Mouse (Mus musculus) v-Abl transformed pro-B cells (cell line): ENCODE measurements around the gene Errfi1.
"Not testable (repeated sequence)": the region's sequence is repeated elsewhere in the genome, so short reads cannot be mapped to it uniquely, and the experiment has no call there.

Source experiments
- in situ Hi-C, 2 experiments: fragments of 400-800 bp; cut with MboI; formaldehyde crosslinking; loops; one replicate each; pipeline ENCODE4 v1.15.1; 2025; ENCODE audit not compliant: unreplicated experiment in 2 of 2

Gene Errfi1

GRCm38 (mm10) chr4:150872681-150873080 lies 19.0 kb downstream of the Errfi1 start:
- in situ Hi-C loops = no loop called here

DNA sequence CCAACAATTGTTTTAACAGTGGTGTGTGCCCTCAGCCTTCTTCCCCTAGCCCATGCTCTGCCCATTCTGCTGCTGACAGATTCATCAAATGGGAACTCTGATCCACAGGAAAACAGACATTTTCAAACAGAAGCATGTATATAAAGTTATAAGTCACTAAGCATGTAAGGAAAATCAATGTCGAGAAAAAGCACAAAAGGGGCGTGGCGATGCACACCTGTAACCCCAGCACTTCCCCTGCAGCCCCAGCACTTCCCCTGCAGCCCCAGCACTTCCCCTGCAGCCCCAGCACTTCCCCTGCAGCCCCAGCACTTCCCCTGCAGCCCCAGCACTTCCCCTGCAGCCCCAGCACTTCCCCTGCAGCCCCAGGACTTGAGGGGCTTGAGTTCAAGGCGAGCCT lies 20.7 kb downstream of the Errfi1 start:
- in situ Hi-C loops = not testable (repeated sequence)

- in situ Hi-C loops = loop anchor here (25.0 kb wide), 2 partner anchors 538 to 1813 kb away; no protein-coding TSS in a partner anchor
These were observed 21.7 kb downstream of the Errfi1 start for GRCm38 (mm10) chr4:150875393-150875792.

DNA sequence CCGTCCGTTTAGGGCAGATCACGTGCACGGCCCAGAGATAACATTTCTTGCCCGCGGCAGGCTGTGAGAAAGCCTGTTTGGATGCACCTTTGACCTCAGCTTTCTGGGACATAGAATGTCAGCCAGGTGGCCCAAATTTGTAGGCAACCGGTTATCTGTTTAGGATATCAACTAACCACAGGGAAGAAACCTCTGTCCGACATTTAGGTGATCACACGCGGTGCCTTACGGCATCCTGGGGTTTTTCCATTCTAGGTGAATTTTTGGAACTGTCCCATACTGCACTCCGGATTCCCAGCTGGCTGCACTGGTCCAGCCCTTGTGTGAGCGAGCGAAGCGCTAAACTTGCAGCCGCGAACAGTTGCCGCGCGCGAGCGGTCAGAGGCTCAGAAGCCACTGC lies 25.9 kb downstream of the Errfi1 start:
- in situ Hi-C loops = loop anchor here (25.0 kb wide), 2 partner anchors 542 to 1817 kb away; no protein-coding TSS in a partner anchor

DNA sequence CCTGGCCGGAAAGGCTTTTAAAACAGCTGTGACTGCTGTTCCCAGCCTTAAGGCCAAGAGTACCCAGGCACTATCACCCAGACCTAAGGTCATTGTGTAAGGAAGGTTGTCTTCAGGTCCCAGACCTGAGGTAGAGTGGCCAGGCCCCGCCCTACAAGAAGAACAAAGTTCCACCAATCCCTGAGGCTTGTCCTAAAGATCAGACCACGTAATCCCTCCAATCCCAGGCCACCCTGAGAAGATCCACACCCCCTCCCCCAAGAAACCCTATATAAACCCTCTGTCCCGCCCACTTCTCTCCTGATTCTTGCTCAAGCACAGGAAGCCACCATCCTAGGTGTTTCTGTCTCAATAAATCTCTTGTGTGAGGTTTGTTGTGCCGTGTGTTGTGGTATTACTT lies 26.6 kb downstream of the Errfi1 start:
- in situ Hi-C loops = loop anchor here (25.0 kb wide), 2 partner anchors 543 to 1818 kb away; no protein-coding TSS in a partner anchor

DNA sequence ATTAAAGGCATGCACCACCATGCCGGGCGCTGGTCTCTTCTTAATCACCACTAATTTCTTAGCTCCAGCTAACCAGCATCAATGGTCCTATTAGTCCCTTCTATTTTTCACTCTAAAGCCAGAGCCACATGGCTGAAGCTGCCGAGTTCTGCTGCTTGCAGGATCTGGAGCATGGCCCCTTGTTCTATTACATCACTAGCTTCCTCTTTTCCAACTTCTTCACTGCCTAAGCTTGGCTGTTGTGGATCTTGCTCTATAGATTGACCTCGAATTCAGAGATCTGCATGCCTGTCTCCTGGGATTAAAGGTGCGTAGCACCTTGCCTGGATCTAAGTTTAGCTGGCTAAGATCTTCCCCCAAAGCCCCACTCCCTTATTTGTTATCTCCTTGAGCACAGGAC lies 28.9 kb downstream of the Errfi1 start:
- in situ Hi-C loops = loop anchor here (25.0 kb wide), 2 partner anchors 545 to 1820 kb away; no protein-coding TSS in a partner anchor

DNA sequence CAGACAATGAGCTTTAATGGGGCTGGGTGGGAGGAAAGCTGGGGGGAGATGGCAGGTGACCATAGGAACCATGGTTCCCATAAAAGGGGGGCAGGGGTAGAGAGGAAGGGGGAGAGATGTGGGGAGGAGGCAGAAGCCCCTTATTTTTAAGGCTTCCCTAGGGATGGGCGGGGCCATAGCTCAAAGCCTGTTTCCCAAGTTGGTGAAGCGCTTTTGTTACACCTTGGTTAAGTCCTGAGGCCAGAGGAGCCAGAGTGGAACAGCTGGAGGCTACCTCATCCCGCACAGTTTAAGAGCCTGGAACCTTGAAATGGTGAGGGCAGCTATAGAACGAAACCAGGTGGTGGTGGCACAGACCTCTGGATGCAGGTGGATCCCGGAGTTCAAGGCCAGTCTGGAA lies 34.2 kb downstream of the Errfi1 start:
- in situ Hi-C loops = loop anchor here (25.0 kb wide), 2 partner anchors 551 to 1826 kb away; no protein-coding TSS in a partner anchor

- in situ Hi-C loops = loop anchor here (25.0 kb wide), 2 partner anchors 551 to 1826 kb away; no protein-coding TSS in a partner anchor
These were observed 34.8 kb downstream of the Errfi1 start for GRCm38 (mm10) chr4:150888492-150888891.

GRCm38 (mm10) chr4:150889273-150889954 lies 35.7 kb downstream of the Errfi1 start:
- in situ Hi-C loops = loop anchor here (25.0 kb wide), 2 partner anchors 552 to 1827 kb away; no protein-coding TSS in a partner anchor

- in situ Hi-C loops = loop anchor here (5.0 to 25.0 kb wide), 3 partner anchors 233 to 1828 kb away; no protein-coding TSS in a partner anchor
These were observed 36.2 kb downstream of the Errfi1 start for GRCm38 (mm10) chr4:150889955-150890315.

GRCm38 (mm10) chr4:150891308-150891707 lies 37.6 kb downstream of the Errfi1 start:
- in situ Hi-C loops = loop anchor here (5.0 to 25.0 kb wide), 3 partner anchors 234 to 1829 kb away; no protein-coding TSS in a partner anchor

GRCm38 (mm10) chr4:150894718-150895501 lies 41.2 kb downstream of the Errfi1 start:
- in situ Hi-C loops = loop anchor here (5.0 to 25.0 kb wide), 3 partner anchors 238 to 1833 kb away; no protein-coding TSS in a partner anchor

DNA sequence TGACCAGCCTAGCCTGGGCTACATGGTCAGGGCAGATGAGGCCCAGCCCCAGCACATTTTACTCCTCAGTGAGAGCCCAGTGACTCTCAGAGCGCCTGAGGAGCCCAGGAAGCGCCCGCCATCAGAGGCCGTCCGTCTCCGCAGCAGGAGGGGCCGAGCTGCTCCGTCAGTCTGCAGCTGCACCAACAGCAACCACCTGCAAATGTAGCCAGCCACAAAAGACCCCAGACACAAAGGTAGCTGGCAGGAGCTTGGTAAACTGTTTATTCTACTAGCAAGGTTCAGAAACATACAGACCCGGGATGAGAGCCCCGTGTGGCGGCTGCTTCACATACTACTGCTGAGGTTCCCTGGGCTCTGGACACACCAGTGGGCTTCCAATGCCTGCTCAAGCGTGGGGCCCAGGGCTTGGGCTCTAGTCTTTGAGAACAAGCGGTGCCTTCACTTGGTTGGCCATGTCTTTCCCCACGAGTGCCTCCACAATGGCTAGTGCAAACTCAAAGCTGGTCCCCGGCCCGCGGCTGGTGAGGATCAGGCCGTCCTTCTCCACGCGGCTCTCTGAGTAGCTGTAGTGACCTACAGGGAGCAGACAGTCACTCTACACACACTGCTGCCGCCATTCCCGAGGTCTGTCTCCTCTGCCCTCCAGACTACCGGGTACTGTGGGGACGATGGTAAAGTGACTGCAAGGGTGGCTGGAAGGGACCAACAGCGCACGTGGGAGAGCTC lies 43.3 kb downstream of the Errfi1 start:
- in situ Hi-C loops = loop anchor here (5.0 to 25.0 kb wide), 3 partner anchors 240 to 1835 kb away; no protein-coding TSS in a partner anchor

DNA sequence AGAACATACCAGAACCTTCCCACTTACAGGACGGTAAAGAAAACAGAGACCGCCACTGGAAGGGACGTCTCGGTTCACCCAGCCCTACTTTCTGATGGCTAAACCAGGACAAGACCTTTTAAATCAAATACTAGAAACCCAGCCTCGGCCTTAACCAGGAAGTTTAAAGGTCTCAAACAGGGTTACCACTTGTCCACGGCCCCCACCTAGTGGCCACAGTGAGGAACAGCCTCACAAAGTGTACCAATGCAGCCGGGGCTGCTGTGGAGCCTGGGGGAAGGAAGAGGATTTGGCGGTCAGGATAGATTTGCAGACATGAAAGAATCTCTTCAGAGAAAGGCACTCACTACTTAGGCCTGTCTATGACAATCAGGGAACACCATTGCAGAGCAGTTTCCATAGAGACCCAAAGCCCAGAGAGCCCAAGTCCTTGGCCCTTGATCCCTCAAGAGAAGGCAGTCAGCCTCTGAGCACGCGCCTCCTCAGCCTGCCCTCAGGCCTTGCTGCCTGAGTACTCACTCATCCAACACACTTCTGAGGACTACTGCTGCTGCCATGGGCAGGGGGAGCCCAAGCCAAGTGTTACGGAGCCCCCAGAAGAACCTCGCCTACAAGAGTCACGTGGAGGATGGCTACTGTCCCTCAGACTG lies 45.1 kb downstream of the Errfi1 start:
- in situ Hi-C loops = loop anchor here (5.0 to 25.0 kb wide), 3 partner anchors 242 to 1837 kb away; no protein-coding TSS in a partner anchor

- in situ Hi-C loops = loop anchor here (10.0 to 25.0 kb wide), 3 partner anchors 64 to 638 kb away; no protein-coding TSS in a partner anchor
These were observed 46.8 kb downstream of the Errfi1 start for GRCm38 (mm10) chr4:150900486-150900885.

GRCm38 (mm10) chr4:150901651-150902050 lies 47.9 kb downstream of the Errfi1 start:
- in situ Hi-C loops = loop anchor here (10.0 to 25.0 kb wide), 3 partner anchors 63 to 639 kb away; no protein-coding TSS in a partner anchor

DNA sequence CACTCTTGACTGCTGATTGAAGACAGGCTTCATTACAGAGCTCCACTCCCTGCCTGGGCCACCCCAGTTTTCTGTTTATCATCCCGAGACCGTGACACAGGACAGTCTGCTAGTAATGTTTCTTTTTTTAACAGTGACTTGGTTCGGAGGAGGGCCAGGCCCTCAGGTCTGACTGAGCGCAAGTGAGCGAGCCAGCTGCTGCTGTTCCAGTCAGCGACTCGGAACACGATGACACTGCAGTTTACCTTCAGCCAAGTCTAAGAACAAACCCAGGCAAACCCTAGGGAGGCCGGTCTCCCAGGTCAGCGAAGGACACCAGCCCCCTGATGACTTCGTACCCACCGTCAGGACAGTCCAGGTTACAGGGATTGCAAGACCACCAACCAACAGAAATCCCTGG lies 48.3 kb downstream of the Errfi1 start:
- in situ Hi-C loops = loop anchor here (10.0 to 25.0 kb wide), 3 partner anchors 63 to 640 kb away; no protein-coding TSS in a partner anchor

- in situ Hi-C loops = loop anchor here (10.0 to 25.0 kb wide), 3 partner anchors 62 to 641 kb away; no protein-coding TSS in a partner anchor
These were observed 49.5 kb downstream of the Errfi1 start for GRCm38 (mm10) chr4:150903091-150903742.

DNA sequence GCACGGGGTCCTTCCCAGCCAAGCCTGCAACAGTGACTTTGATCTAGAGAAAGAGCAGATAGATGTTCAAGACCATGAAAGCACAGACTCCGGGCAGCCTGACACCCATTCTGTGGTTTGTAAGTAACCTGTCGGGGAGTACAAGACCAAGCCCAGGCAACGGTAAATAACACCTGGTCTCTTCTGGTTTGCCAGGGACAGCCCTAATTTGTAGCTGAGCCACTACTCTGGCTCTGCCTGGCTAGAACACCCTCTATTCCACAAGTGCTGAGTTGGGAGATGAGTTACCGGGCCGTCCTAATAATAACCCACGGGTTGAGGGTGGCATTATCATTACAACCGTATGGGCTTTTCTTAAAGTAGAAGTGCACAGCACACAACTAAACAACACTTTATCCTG lies 53.4 kb downstream of the Errfi1 start:
- in situ Hi-C loops = loop anchor here (10.0 to 25.0 kb wide), 3 partner anchors 58 to 645 kb away; no protein-coding TSS in a partner anchor
